Mouse (Mus musculus): ENCODE data around the gene Lhfp.

DNA sequence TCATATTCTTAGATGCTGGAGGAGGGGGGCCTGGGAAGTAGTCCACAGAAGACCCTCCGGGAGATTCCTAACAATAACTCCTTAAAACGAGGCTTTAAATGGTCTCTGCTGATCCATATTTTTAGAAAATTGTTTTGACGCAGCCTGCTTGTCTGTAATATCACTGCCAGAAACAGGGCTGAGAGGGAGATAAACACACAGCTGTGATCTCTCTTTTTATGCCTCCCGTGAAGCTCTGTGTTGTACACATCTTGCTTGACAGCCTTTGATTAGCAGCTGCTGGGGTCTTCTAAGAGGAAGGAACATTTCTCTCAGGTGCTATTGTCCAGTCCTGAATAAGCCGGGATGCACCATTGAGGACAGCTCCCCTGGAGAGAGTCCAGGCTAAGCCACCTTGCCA lies 176.4 kb downstream of the Lhfp start:
- TF ChIP-seq CTCF (IDR thresholded peaks at IDR 0.05; ENCODE audit: borderline replicate concordance, insufficient read depth, low read depth, low read length) (no peak), POLR2A (IDR thresholded peaks at IDR 0.05; ENCODE audit: borderline replicate concordance, insufficient read depth, low read length) (no peak)
